Mouse (Mus musculus) lung, postnatal 25 days (tissue): ENCODE data around the gene BC049762.

Experiments
- DNase-seq: peaks from one replicate; pipeline ENCODE4 v3.0.0; 2022; ENCODE audit warnings: low spot score

BC049762 gene

DNA sequence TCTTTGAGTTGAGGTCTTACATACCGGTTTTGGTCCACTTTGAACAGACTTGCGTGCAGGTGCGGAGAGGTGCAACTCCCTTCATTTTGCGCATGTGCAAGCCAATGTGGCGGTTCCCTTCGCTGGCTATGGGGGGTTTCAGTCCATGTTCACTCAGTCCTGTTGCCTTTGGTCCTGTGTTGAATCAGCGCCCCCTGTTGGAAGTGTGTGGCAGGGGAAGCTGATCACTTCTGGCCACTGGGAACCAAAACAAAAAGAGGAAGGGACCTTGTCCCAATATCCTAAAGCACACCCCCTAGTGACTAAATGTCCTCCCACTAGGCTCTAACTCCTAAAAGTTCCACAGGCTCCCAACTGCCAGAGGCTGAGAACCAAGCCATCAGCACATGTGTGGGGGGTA lies 48.8 kb downstream of the BC049762 start:
- no peak for DNase-seq

- DNase-seq, result no peak
Observed at GRCm38 (mm10) chr11:51211426-51211825, 51.4 kb downstream of the BC049762 start.

GRCm38 (mm10) chr11:51207758-51208157 lies 55.1 kb downstream of the BC049762 start:
- no peak for DNase-seq
